Mouse (Mus musculus) liver, embryonic 13.5 days (tissue): ENCODE data around the gene Terb1. TPM values are rescaled to one million over a fixed set of nuclear protein-coding genes. Genes with fewer than 3 reads are reported as not detected.

Experiments
- ATAC-seq: fragments of 200-750 bp; cut with Nextera tagmentation; 2 replicates; pipeline ENCODE4 v1.8.0; 2017; ENCODE audit warnings: low read depth, mild to moderate bottlenecking, moderate number of reproducible peaks, moderate library complexity
- DNase-seq: peaks from one replicate; pipeline ENCODE4 v3.0.0; 2022
- H3K27ac ChIP-seq: fragments of 300-500 bp; sonication (generic); 2 replicates; pipeline ENCODE4 v1.5.1; 2015; ENCODE audit warnings: moderate library complexity, mild to moderate bottlenecking, inconsistent platforms
- H3K27me3 ChIP-seq: fragments of 300-500 bp; sonication (generic); 2 replicates; pipeline ENCODE4 v1.6.1; 2015; ENCODE audit warnings: mild to moderate bottlenecking, inconsistent platforms
- H3K36me3 ChIP-seq: fragments of 300-500 bp; sonication (generic); 2 replicates; pipeline ENCODE4 v1.6.1; 2015; ENCODE audit warnings: mild to moderate bottlenecking, inconsistent platforms
- H3K4me1 ChIP-seq: fragments of 300-500 bp; sonication (generic); replicated peaks from 2 replicates; pipeline ENCODE4 v1.6.1; 2015; ENCODE audit warnings: inconsistent platforms
- H3K4me2 ChIP-seq: fragments of 300-500 bp; sonication (generic); 2 replicates; pipeline ENCODE4 v1.6.1; 2015; ENCODE audit warnings: inconsistent platforms, mild to moderate bottlenecking, moderate library complexity
- H3K4me3 ChIP-seq: fragments of 300-500 bp; sonication (generic); replicated peaks from 2 replicates; pipeline ENCODE4 v1.5.1; 2015; ENCODE audit warnings: mild to moderate bottlenecking, inconsistent platforms
- H3K9ac ChIP-seq: fragments of 300-500 bp; sonication (generic); 2 replicates; pipeline ENCODE4 v1.6.1; 2015; ENCODE audit warnings: mild to moderate bottlenecking, inconsistent platforms
- H3K9me3 ChIP-seq: fragments of 300-500 bp; sonication (generic); replicated peaks from 2 replicates; pipeline ENCODE4 v1.6.1; 2016; ENCODE audit warnings: inconsistent platforms
- WGBS: fragments of 180-500 bp; shearing (Covaris S2); methylation state at CpG from one replicate; pipeline ENCODE4 v1.1.7; 2015; ENCODE audit not compliant: insufficient replicate concordance; 5-methylcytosine and 5-hydroxymethylcytosine counted together
- polyA plus RNA-seq: library from polyadenylated mRNA; unstranded; fragments of >200 nt; fragmentation: Nextera tagmentation; extraction: Ambion mirVana; gene quantifications from 2 replicates; pipeline ENCODE4 v1.2.1, GENCODE M21; 2015

Terb1 gene
- polyA plus RNA-seq, 1 experiment from 2014 or later, result 0.03 TPM

DNA sequence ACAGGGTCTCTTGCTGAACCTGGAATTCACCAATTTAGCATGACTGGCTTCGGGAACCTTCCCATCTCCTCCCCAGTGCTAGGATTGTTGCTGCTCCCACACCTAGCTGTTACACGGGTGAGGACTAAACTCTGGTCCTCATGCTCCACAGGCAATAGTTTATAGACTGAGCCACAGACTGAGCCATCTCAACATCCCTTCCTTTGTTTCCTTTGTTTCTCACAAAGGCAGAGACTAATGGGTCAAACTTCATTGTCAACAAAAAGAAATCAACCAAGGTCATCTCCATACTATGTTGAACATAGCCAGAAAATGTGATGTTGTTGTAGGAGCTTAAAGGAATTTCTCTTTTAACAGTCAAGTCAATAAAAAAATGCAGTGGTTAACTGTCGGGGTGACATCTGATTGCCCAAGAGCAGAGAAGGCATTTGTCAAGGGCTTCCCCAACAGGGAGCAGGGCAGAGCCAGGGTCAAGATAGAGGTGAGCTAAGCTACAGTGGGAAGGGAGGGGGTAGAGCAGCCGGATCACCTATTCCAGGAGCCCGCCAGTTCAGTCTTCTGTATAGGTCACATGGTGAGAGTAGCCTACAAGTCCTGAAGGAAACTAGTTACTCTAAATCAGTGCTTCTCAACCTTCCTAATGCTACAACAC, 76.4 kb downstream of the Terb1 start:
- Histone ChIP-seq H3K9ac (no peak overlapping the region; the same call in 1 of the 2 replicates), H3K4me2 (no peak overlapping the region), H3K4me3 (no peak overlapping the region), H3K36me3 (peaks cover 95% of the 10 kb centered on the region), H3K4me1 (peaks cover 21% of the 10 kb centered on the region), H3K27me3 (no peaks in the 10 kb centered on the region), H3K27ac (no peak overlapping the region), H3K9me3 (no peaks in the 10 kb centered on the region)
- no peak for ATAC-seq
- DNase-seq, result no peak
- WGBS, result 83% methylated on average over 5 of the region's 5 CpGs

DNA sequence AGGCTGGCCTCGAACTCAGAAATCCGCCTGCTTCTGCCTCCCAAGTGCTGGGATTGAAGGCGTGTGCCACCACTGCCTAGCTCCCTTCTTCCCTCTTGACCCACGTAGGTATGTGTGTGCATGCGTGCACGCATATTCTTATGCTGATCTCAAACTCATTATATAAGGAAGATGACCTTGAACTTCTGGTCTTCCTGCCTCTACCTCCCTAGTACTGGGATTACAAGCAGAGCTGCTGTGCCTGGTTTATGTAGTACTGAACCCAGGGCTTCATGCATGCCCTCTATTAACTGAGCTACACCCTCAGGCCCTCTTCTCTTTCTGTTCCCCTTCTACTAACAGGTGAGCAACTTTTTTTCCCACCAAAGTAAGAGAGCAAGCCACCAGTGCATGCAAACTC, 77.1 kb downstream of the Terb1 start:
- H3K9me3 ChIP-seq, result no peaks in the 10 kb centered on the region
- H3K27me3 ChIP-seq, result no peaks in the 10 kb centered on the region
- H3K4me1 ChIP-seq, result peaks cover 21% of the 10 kb centered on the region
- peaks cover 98% of the 10 kb centered on the region for H3K36me3 ChIP-seq
- WGBS, result 91% methylated on average over 6 of the region's 6 CpGs
- no peak overlapping the region for H3K4me3 ChIP-seq
- DNase-seq, result no peak
- ATAC-seq, result no peak
- H3K9ac ChIP-seq, result no peak overlapping the region
- H3K4me2 ChIP-seq, result no peak overlapping the region
- no peak overlapping the region for H3K27ac ChIP-seq

DNA sequence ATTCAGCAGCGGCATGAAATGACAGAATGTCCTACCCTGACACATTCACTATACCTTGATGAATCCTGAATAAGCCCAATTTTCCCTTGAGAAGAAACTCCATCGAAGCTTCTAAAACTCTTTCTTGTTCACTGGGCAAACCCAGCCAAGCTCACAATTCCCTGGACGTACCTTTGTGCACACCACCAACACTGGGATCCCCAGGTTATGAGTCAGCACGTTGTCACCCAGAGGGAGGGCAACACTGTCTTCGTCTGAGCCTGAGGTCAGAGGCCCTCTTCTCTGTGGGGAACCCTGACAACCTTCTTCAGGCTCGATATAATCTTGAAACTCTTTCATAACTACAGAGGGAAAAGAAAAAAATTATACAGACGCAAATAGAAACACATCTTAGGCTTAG, 79.5 kb downstream of the Terb1 start:
- no peak overlapping the region for H3K4me2 ChIP-seq
- no peak overlapping the region for H3K27ac ChIP-seq
- no peak overlapping the region for H3K9ac ChIP-seq
- 76% methylated on average over 7 of the region's 7 CpGs for WGBS
- no peaks in the 10 kb centered on the region for H3K9me3 ChIP-seq
- ATAC-seq (no peak), DNase-seq (no peak)
- H3K36me3 ChIP-seq, result peaks cover 98% of the 10 kb centered on the region
- peaks cover 19% of the 10 kb centered on the region for H3K4me1 ChIP-seq
- H3K27me3 ChIP-seq, result no peaks in the 10 kb centered on the region
- H3K4me3 ChIP-seq, result no peak overlapping the region

DNA sequence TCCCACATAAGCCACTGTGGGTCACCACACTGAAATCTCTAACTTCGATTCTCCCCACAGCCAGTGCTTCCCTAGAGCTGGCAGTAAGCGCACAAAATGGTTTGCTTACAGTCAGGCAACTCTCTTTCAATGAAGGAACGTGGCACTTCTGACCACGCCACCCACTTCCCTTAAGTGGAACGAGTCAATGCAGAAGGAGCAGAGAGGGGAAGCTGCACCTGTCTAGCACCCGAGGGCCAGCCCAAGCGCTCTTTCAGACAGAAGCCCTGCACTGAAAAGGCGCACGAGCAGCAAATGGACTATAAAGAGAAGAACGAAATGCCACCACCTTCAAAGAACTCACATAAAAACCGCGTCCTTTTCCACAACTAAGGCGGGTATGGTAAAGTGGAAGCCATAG, 82.0 kb downstream of the Terb1 start:
- no peak overlapping the region for H3K4me2 ChIP-seq
- WGBS, result 76% methylated on average over 13 of the region's 13 CpGs
- no peak overlapping the region for H3K4me3 ChIP-seq
- H3K9me3 ChIP-seq, result no peaks in the 10 kb centered on the region
- no peak overlapping the region for H3K27ac ChIP-seq
- H3K9ac ChIP-seq, result no peak overlapping the region
- no peaks in the 10 kb centered on the region for H3K27me3 ChIP-seq
- H3K36me3 ChIP-seq, result peaks cover 97% of the 10 kb centered on the region
- DNase-seq (no peak), ATAC-seq (no peak)
- H3K4me1 ChIP-seq, result no peaks in the 10 kb centered on the region

DNA sequence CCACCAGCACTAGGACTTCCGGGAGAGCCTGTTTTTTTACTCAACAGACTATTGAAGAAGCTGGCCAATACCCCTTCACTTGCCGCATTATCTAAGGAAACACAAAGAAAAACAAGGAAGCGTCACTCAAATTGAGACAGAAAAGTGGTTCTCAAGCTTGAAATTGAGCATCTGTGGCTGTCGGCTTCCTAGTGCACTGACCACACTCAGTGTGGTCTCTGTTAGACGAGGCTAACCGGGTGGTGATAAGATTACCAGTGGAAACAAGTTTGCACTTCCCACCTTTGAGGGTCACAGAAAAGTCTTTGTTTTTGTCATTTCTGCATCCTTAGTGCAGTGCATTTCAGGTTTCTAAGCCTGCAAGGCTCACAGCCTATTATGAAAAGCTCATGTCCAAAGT, 87.4 kb downstream of the Terb1 start:
- Histone ChIP-seq H3K4me1 (no peaks in the 10 kb centered on the region), H3K4me2 (no peak overlapping the region), H3K27me3 (no peaks in the 10 kb centered on the region), H3K9me3 (no peaks in the 10 kb centered on the region), H3K36me3 (peaks cover 93% of the 10 kb centered on the region), H3K27ac (no peak overlapping the region), H3K4me3 (no peak overlapping the region), H3K9ac (no peak overlapping the region)
- ATAC-seq (no peak), DNase-seq (no peak)
- 45% methylated on average over 6 of the region's 6 CpGs for WGBS

DNA sequence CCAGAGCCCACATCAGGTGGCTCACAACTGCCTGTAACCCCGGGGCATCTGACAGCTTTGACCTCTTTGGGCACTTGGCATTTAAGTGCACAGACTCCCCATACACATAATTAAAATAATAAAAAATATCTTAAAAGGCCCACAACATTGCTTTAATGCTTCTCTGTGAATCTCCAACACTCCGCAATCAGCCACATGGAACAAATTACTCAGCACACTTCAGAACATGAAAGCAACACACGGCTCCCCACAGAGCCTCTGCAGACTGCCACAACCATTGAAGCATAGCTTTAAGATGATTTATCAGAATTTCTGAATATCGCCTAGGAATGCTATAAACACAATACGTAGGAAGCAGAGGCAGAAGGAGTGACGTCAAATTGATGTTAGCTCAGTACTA, 93.7 kb downstream of the Terb1 start:
- DNase-seq (no peak), ATAC-seq (no peak)
- Histone ChIP-seq H3K4me3 (no peak overlapping the region), H3K4me1 (0 out of 2 replicates have a peak, but pooled peaks cover 4% of the 10 kb centered on the region), H3K36me3 (peaks cover 36% of the 10 kb centered on the region), H3K9me3 (no peaks in the 10 kb centered on the region), H3K27me3 (no peaks in the 10 kb centered on the region), H3K9ac (no peak overlapping the region), H3K4me2 (no peak overlapping the region), H3K27ac (no peak overlapping the region)
- 81% methylated on average over 6 of the region's 6 CpGs for WGBS

DNA sequence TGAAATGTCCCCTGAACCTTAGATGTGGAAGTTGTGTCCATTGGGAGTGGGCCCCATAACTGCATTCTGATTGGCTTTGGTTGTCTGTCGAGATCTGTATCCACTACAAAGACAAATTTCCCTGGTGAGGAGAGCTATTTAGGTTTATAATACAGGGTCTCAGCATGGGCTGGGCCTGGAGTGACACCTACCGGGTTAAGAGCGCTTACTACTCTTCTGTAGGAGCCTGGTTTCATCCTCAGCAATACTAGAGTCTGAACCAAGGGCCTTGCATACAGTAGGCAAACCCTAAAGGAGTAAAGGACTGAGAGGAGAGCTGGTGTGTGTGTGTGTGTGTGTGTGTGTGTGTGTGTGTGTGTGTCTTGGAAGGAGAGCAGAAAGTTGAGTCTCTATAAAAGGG, 95.5 kb downstream of the Terb1 start:
- Histone ChIP-seq H3K4me2 (no peak overlapping the region), H3K27me3 (no peaks in the 10 kb centered on the region), H3K9ac (no peak overlapping the region), H3K27ac (no peak overlapping the region), H3K9me3 (no peaks in the 10 kb centered on the region), H3K4me1 (0 out of 2 replicates have a peak, but pooled peaks cover 4% of the 10 kb centered on the region), H3K4me3 (no peak overlapping the region), H3K36me3 (peaks cover 19% of the 10 kb centered on the region)
- ATAC-seq (no peak), DNase-seq (no peak)
- 75% methylated on average over 3 of the region's 3 CpGs for WGBS

DNA sequence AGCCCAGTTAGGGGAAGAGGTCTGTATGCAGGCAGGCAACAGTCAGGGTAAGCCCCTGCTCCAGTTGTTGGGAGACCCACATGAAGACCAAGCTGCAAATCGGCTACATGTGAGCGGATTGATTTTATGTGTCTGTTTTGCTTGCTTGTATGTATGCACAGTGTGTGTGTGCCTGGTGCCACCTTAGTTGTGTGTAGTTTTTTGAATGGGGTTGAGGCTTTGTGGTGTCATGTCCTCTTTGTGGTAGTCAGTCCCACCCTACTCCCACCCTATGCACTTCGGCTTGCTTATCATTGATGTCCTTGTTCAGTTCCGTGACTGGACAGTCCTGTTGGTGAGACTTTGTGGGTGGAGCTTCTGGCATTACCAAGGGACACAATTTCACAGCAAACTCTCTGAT, 95.9 kb downstream of the Terb1 start:
- no peak overlapping the region for H3K9ac ChIP-seq
- ATAC-seq, result no peak
- no peak overlapping the region for H3K27ac ChIP-seq

DNA sequence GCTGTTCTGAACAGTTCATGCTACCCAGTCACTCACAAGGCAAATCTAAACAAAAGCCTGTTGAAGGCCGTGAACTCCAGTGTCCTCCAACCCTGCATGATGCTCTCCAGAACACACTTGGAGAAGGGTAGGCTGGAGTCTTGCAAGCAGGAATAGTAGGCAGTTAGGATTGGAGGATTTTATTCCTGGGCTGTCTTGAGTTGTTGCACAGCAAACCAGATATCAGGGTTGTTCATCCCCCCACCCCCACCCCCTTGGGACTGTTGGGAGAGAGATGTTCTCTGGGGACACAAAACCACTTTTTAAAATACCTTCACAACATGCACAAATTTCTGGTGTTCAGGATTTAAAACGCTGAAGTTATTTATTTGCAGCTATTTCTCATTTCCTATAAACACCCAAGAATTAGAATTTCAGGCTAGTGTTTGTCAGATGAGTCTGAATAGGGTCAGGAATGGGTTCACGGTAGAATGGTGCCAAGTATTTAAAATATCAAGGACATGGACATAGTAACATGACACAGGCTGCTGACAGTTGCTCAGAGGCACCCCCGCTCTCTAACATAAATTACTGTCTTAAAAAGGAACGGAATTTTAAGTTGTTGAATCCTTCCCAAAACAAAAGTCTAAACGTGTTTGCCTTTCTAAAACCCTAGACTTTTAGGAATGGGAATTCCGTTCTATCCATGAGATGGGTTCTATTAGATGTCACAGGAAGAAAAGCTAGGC, 96.7 kb downstream of the Terb1 start:
- no peak overlapping the region for H3K4me2 ChIP-seq
- peaks cover 9% of the 10 kb centered on the region; the same call in 1 of the 2 replicates for H3K36me3 ChIP-seq
- H3K27ac ChIP-seq, result no peak overlapping the region
- no peak overlapping the region for H3K4me3 ChIP-seq
- ATAC-seq, result no peak
- WGBS, result 63% methylated on average over 7 of the region's 7 CpGs
- DNase-seq, result no peak
- H3K9me3 ChIP-seq, result no peaks in the 10 kb centered on the region
- 0 out of 2 replicates have a peak, but pooled peaks cover 4% of the 10 kb centered on the region for H3K4me1 ChIP-seq
- H3K9ac ChIP-seq, result no peak overlapping the region
- no peaks in the 10 kb centered on the region for H3K27me3 ChIP-seq

More for the DNA sequence above, 95.9 kb downstream of the Terb1 start:
- Histone ChIP-seq H3K4me1 (0 out of 2 replicates have a peak, but pooled peaks cover 4% of the 10 kb centered on the region), H3K9me3 (no peaks in the 10 kb centered on the region), H3K36me3 (peaks cover 14% of the 10 kb centered on the region), H3K4me3 (no peak overlapping the region), H3K27me3 (no peaks in the 10 kb centered on the region), H3K4me2 (no peak overlapping the region)
- no peak for DNase-seq
- 52% methylated on average over 4 of the region's 4 CpGs for WGBS

DNA sequence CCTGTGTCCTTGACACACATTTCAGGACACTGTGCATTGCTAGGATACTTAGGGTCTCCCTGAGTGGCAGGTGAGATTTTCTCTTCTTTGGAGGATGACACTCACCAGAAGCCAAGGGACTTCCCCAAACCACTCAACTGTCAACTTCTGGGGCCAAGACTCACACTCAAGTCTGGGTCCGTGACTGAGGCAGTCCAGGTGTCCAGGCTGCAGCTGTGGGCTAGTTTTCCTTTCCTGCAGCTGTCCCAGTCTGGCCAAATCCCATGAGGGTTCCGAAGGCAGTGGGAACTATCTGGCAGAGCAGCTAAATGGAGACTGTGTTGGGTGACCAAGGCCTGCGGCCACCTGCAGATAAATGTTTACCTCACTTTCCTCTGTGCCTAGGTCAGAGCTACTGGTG, 97.7 kb downstream of the Terb1 start:
- Histone ChIP-seq H3K9ac (no peak overlapping the region), H3K4me3 (no peak overlapping the region), H3K9me3 (no peaks in the 10 kb centered on the region), H3K36me3 (no peaks in the 10 kb centered on the region; the same call in 1 of the 2 replicates), H3K4me1 (0 out of 2 replicates have a peak, but pooled peaks cover 4% of the 10 kb centered on the region), H3K27me3 (no peaks in the 10 kb centered on the region), H3K27ac (no peak overlapping the region), H3K4me2 (no peak overlapping the region)
- DNase-seq (no peak), ATAC-seq (no peak)
- WGBS, result 52% methylated on average over 3 of the region's 3 CpGs

DNA sequence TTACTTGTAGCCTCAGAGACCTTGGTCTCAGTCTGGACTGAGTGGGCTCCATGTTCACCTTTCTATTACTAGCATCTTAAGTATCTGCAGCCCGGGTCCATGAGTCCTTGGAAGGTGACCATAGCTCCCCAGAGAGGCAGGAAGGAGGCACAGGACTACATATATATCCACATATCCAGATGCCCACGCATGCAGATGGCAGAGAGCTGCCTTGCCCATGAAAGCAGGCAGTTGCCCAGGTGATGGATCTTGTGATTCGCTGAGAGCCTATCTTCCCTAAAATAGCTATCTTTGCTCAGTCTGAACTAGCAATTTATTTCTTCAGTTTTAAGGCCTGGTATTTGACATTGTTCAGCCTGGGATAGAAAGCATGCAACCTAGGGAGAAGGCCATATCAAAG, 98.2 kb downstream of the Terb1 start:
- ATAC-seq, result no peak
- 62% methylated on average over 3 of the region's 3 CpGs for WGBS
- no peak for DNase-seq
- 0 out of 2 replicates have a peak, but pooled peaks cover 4% of the 10 kb centered on the region for H3K4me1 ChIP-seq
- no peaks in the 10 kb centered on the region for H3K9me3 ChIP-seq
- H3K4me2 ChIP-seq, result no peak overlapping the region
- H3K4me3 ChIP-seq, result no peak overlapping the region
- no peaks in the 10 kb centered on the region for H3K27me3 ChIP-seq
- no peak overlapping the region for H3K9ac ChIP-seq
- H3K27ac ChIP-seq, result no peak overlapping the region
- H3K36me3 ChIP-seq, result no peaks in the 10 kb centered on the region
